Mouse (Mus musculus): Measurements from ENCODE around the gene Zfyve1. TPM values are rescaled to one million over a fixed set of nuclear protein-coding genes. Genes with fewer than 3 reads are reported as not detected.

Gene Zfyve1
- polyA plus RNA-seq, 1 experiment from 2014 or later, result 7.6 TPM

GRCm38 (mm10) chr12:83525822-83526544 is 71.0 kb downstream of the Zfyve1 start:
- H3K27ac ChIP-seq (replicated peaks), result peak overlapping the region; percentile 67; the same call in 1 of the 2 replicates
- DNase-seq (ENCODE audit: low spot score), result no peak
- TF ChIP-seq CTCF (IDR thresholded peaks at IDR 0.05; ENCODE audit: low read depth) (no peak), EP300 (optimal IDR thresholded peaks at IDR 0.05) (no peak)
- H3K27me3 ChIP-seq (ENCODE audit: control insufficient read depth, insufficient read depth, low read length), result no peaks in the 10 kb centered on the region
- no peak overlapping the region for H3K9ac ChIP-seq (ENCODE audit: low read length)
- 60% methylated on average over 18 of the region's 18 CpGs for WGBS
- H3K4me3 ChIP-seq (ENCODE audit: low read depth, low read length), result no peak overlapping the region
- H3K9me3 ChIP-seq (ENCODE audit: control insufficient read depth, low read length), result no peaks in the 10 kb centered on the region
- H3K36me3 ChIP-seq (ENCODE audit: control insufficient read depth, insufficient read depth, low read length), result no peaks in the 10 kb centered on the region
- 0 out of 2 replicates have a peak, but pooled peaks have one; percentile 14 for ATAC-seq (ENCODE audit: low FRiP score, low TSS enrichment)
- H3K4me1 ChIP-seq (replicated peaks; ENCODE audit: control insufficient read depth, insufficient read depth), result no peaks in the 10 kb centered on the region; the same call in 1 of the 2 replicates
- H3K4me2 ChIP-seq (replicated peaks; ENCODE audit: low read depth), result no peak overlapping the region

- H3K9me3 ChIP-seq (ENCODE audit: control insufficient read depth, low read length), result no peaks in the 10 kb centered on the region
- no peak for DNase-seq (ENCODE audit: low spot score)
- ATAC-seq (ENCODE audit: low FRiP score, low TSS enrichment), result no peak
- 78% methylated on average over 5 of the region's 5 CpGs for WGBS
- TF ChIP-seq EP300 (optimal IDR thresholded peaks at IDR 0.05), result no peak
- no peak for TF ChIP-seq CTCF (IDR thresholded peaks at IDR 0.05; ENCODE audit: low read depth)
- H3K27me3 ChIP-seq (ENCODE audit: control insufficient read depth, insufficient read depth, low read length), result no peaks in the 10 kb centered on the region
- H3K4me1 ChIP-seq (replicated peaks; ENCODE audit: control insufficient read depth, insufficient read depth), result no peaks in the 10 kb centered on the region; the same call in 1 of the 2 replicates
- H3K4me3 ChIP-seq (ENCODE audit: low read depth, low read length), result no peak overlapping the region
- H3K36me3 ChIP-seq (ENCODE audit: control insufficient read depth, insufficient read depth, low read length), result no peaks in the 10 kb centered on the region
- H3K27ac ChIP-seq (replicated peaks), result no peak overlapping the region
- H3K4me2 ChIP-seq (replicated peaks; ENCODE audit: low read depth), result no peak overlapping the region
- H3K9ac ChIP-seq (ENCODE audit: low read length), result no peak overlapping the region
Measured at GRCm38 (mm10) chr12:83524329-83524728, 72.7 kb downstream of the Zfyve1 start.

- no peak overlapping the region for H3K27ac ChIP-seq (replicated peaks)
- no peaks in the 10 kb centered on the region for H3K36me3 ChIP-seq (ENCODE audit: control insufficient read depth, insufficient read depth, low read length)
- no peaks in the 10 kb centered on the region; the same call in 1 of the 2 replicates for H3K4me1 ChIP-seq (replicated peaks; ENCODE audit: control insufficient read depth, insufficient read depth)
- no peak overlapping the region for H3K4me3 ChIP-seq (ENCODE audit: low read depth, low read length)
- ATAC-seq (ENCODE audit: low FRiP score, low TSS enrichment) (no peak), DNase-seq (ENCODE audit: low spot score) (no peak)
- no peaks in the 10 kb centered on the region for H3K9me3 ChIP-seq (ENCODE audit: control insufficient read depth, low read length)
- TF ChIP-seq CTCF (IDR thresholded peaks at IDR 0.05; ENCODE audit: low read depth) (no peak), EP300 (optimal IDR thresholded peaks at IDR 0.05) (no peak)
- H3K9ac ChIP-seq (ENCODE audit: low read length), result no peak overlapping the region
- no peaks in the 10 kb centered on the region for H3K27me3 ChIP-seq (ENCODE audit: control insufficient read depth, insufficient read depth, low read length)
- H3K4me2 ChIP-seq (replicated peaks; ENCODE audit: low read depth), result no peak overlapping the region
- WGBS, result 79% methylated on average over 4 of the region's 4 CpGs
Measured at GRCm38 (mm10) chr12:83523892-83524291, 73.1 kb downstream of the Zfyve1 start.

GRCm38 (mm10) chr12:83523056-83523455 is 74.0 kb downstream of the Zfyve1 start:
- no peak overlapping the region for H3K4me2 ChIP-seq (replicated peaks; ENCODE audit: low read depth)
- H3K4me1 ChIP-seq (replicated peaks; ENCODE audit: control insufficient read depth, insufficient read depth), result no peaks in the 10 kb centered on the region; the same call in 1 of the 2 replicates
- DNase-seq (ENCODE audit: low spot score) (no peak), ATAC-seq (ENCODE audit: low FRiP score, low TSS enrichment) (no peak)
- H3K27ac ChIP-seq (replicated peaks), result no peak overlapping the region
- no peak overlapping the region for H3K4me3 ChIP-seq (ENCODE audit: low read depth, low read length)
- no peaks in the 10 kb centered on the region for H3K9me3 ChIP-seq (ENCODE audit: control insufficient read depth, low read length)
- no peaks in the 10 kb centered on the region for H3K36me3 ChIP-seq (ENCODE audit: control insufficient read depth, insufficient read depth, low read length)
- TF ChIP-seq CTCF (IDR thresholded peaks at IDR 0.05; ENCODE audit: low read depth) (no peak), EP300 (optimal IDR thresholded peaks at IDR 0.05) (no peak)
- WGBS, result 84% methylated on average over 6 of the region's 6 CpGs
- H3K27me3 ChIP-seq (ENCODE audit: control insufficient read depth, insufficient read depth, low read length), result no peaks in the 10 kb centered on the region
- H3K9ac ChIP-seq (ENCODE audit: low read length), result no peak overlapping the region

- Histone ChIP-seq H3K4me3 (ENCODE audit: low read depth, low read length) (peak overlapping the region; percentile 66), H3K4me1 (replicated peaks; ENCODE audit: control insufficient read depth, insufficient read depth) (no peaks in the 10 kb centered on the region), H3K9ac (ENCODE audit: low read length) (peak overlapping the region; percentile 67; the same call in 1 of the 2 replicates), H3K9me3 (ENCODE audit: control insufficient read depth, low read length) (no peaks in the 10 kb centered on the region), H3K27ac (replicated peaks) (no peak overlapping the region; the same call in 1 of the 2 replicates), H3K4me2 (replicated peaks; ENCODE audit: low read depth) (peak overlapping the region; percentile 70), H3K27me3 (ENCODE audit: control insufficient read depth, insufficient read depth, low read length) (no peaks in the 10 kb centered on the region), H3K36me3 (ENCODE audit: control insufficient read depth, insufficient read depth, low read length) (no peaks in the 10 kb centered on the region)
- 31% methylated on average over 8 of the region's 8 CpGs for WGBS
- ATAC-seq (ENCODE audit: low FRiP score, low TSS enrichment) (no peak), DNase-seq (ENCODE audit: low spot score) (no peak)
- TF ChIP-seq EP300 (optimal IDR thresholded peaks at IDR 0.05) (no peak), CTCF (IDR thresholded peaks at IDR 0.05; ENCODE audit: low read depth) (no peak)
Measured at GRCm38 (mm10) chr12:83521083-83521482, 75.9 kb downstream of the Zfyve1 start.

- H3K4me2 ChIP-seq (replicated peaks; ENCODE audit: low read depth), result peak within 1 kb of the TSS; percentile 70
- H3K4me1 ChIP-seq (replicated peaks; ENCODE audit: control insufficient read depth, insufficient read depth), result no peaks in the 10 kb centered on the region
- under 1% methylated on average over 32 of the region's 32 CpGs for WGBS
- TF ChIP-seq EP300 (optimal IDR thresholded peaks at IDR 0.05), result no peak
- peak; percentile 61 for TF ChIP-seq CTCF (IDR thresholded peaks at IDR 0.05; ENCODE audit: low read depth)
- H3K27ac ChIP-seq (replicated peaks), result peak within 1 kb of the TSS; percentile 77
- H3K9ac ChIP-seq (ENCODE audit: low read length), result peak within 1 kb of the TSS; percentile 67
- no peaks in the 10 kb centered on the region for H3K36me3 ChIP-seq (ENCODE audit: control insufficient read depth, insufficient read depth, low read length)
- H3K4me3 ChIP-seq (ENCODE audit: low read depth, low read length), result peak within 1 kb of the TSS; percentile 66
- peak; percentile 97 for DNase-seq (ENCODE audit: low spot score)
- ATAC-seq (ENCODE audit: low FRiP score, low TSS enrichment), result peak; percentile 98
- no peaks in the 10 kb centered on the region for H3K27me3 ChIP-seq (ENCODE audit: control insufficient read depth, insufficient read depth, low read length)
- H3K9me3 ChIP-seq (ENCODE audit: control insufficient read depth, low read length), result no peaks in the 10 kb centered on the region
Measured at GRCm38 (mm10) chr12:83520311-83520890, 76.6 kb downstream of the Zfyve1 start, which contains the start of gene Dcaf4. Dcaf4 (plus strand) TSS chr12:83520466.

Data from stomach, postnatal 0 days (tissue).